Mouse (Mus musculus) intestine, embryonic 14.5 days (tissue): ENCODE measurements around the gene Khsrp. TPM values are rescaled to one million over a fixed set of nuclear protein-coding genes. Genes with fewer than 3 reads are reported as not detected.
A peak's percentile ranks its signal among the peaks of the same experiment; 100 is the strongest.

ENCODE experiments used
- ATAC-seq: fragments of 200-750 bp; cut with Nextera tagmentation; replicated peaks from 2 replicates; pipeline ENCODE4 v1.8.0; 2017; ENCODE audit warnings: low read depth, moderate number of reproducible peaks, moderate TSS enrichment, moderate library complexity; ENCODE audit not compliant: low FRiP score, low TSS enrichment
- DNase-seq: peaks from one replicate; pipeline ENCODE4 v3.0.0-alpha.2; 2018; ENCODE audit warnings: low spot score
- H3K27ac ChIP-seq: fragments of 300-500 bp; sonication (generic); 2 replicates; pipeline ENCODE4 v1.5.1; 2014; ENCODE audit warnings: low read depth, mild to moderate bottlenecking, control low read depth
- H3K27me3 ChIP-seq: fragments of 300-500 bp; sonication (generic); replicated peaks from 2 replicates; pipeline ENCODE4 v1.6.1; 2014; ENCODE audit warnings: low read length, control low read depth; ENCODE audit not compliant: control insufficient read depth, insufficient read depth
- H3K36me3 ChIP-seq: fragments of 300-500 bp; sonication (generic); 2 replicates; pipeline ENCODE4 v1.6.1; 2014; ENCODE audit warnings: low read length, control low read depth; ENCODE audit not compliant: control insufficient read depth, insufficient read depth
- H3K4me1 ChIP-seq: fragments of 300-500 bp; sonication (generic); replicated peaks from 2 replicates; pipeline ENCODE4 v1.6.1; 2014; ENCODE audit warnings: low read length, control low read depth, mixed read lengths; ENCODE audit not compliant: control insufficient read depth, insufficient read depth
- H3K4me2 ChIP-seq: fragments of 300-500 bp; sonication (generic); 2 replicates; pipeline ENCODE4 v1.6.1; 2014; ENCODE audit warnings: low read length
- H3K4me3 ChIP-seq: fragments of 300-500 bp; sonication (generic); 2 replicates; pipeline ENCODE4 v1.5.1; 2014; ENCODE audit warnings: low read depth, low read length, control low read depth, mixed read lengths
- H3K9ac ChIP-seq: fragments of 300-500 bp; sonication (generic); 2 replicates; pipeline ENCODE4 v1.6.1; 2014; ENCODE audit warnings: mild to moderate bottlenecking, low read length
- H3K9me3 ChIP-seq: fragments of 300-500 bp; sonication (generic); 2 replicates; pipeline ENCODE4 v1.6.1; 2016; ENCODE audit warnings: low read length, control low read depth; ENCODE audit not compliant: control insufficient read depth
- WGBS: fragments of 180-500 bp; shearing (Covaris S2); extraction: QIAGEN DNeasy Blood & Tissue Kit; methylation state at CpG from one replicate; pipeline ENCODE4 v1.1.7; 2014; 5-methylcytosine and 5-hydroxymethylcytosine counted together
- polyA plus RNA-seq: library from polyadenylated mRNA; unstranded; fragments of >200 nt; fragmentation: Nextera tagmentation; extraction: Ambion mirVana; gene quantifications from 2 replicates; pipeline ENCODE4 v1.2.1, GENCODE M21; 2014

Gene Khsrp
- polyA plus RNA-seq, 1 experiment from 2014 or later: 59.1 TPM

- no peaks in the 10 kb centered on the region for H3K9me3 ChIP-seq
- no peak overlapping the region for H3K27ac ChIP-seq
- H3K27me3 ChIP-seq: no peaks in the 10 kb centered on the region
- DNase-seq: no peak
- peaks cover 6% of the 10 kb centered on the region for H3K4me1 ChIP-seq
- H3K36me3 ChIP-seq: peaks cover 52% of the 10 kb centered on the region
- WGBS: 93% methylated on average over 9 of the region's 9 CpGs
- no peak overlapping the region for H3K9ac ChIP-seq
- H3K4me3 ChIP-seq: no peak overlapping the region
- no peak for ATAC-seq
- no peak overlapping the region for H3K4me2 ChIP-seq
Measured at GRCm38 (mm10) chr17:56999414-56999813, 31.9 kb downstream of the Khsrp start.

- Histone ChIP-seq H3K36me3 (peaks cover 54% of the 10 kb centered on the region), H3K4me2 (peak within 1 kb of the TSS; percentile 65), H3K9ac (peak within 1 kb of the TSS; percentile 59), H3K27ac (peak within 1 kb of the TSS; percentile 40; the same call in 1 of the 2 replicates), H3K27me3 (no peaks in the 10 kb centered on the region), H3K9me3 (no peaks in the 10 kb centered on the region), H3K4me1 (peaks cover 6% of the 10 kb centered on the region), H3K4me3 (peak within 1 kb of the TSS; percentile 76)
- ATAC-seq: peak; percentile 99
- peak; percentile 94 for DNase-seq
- under 1% methylated on average over 38 of the region's 38 CpGs for whole genome bisulfite sequencing
Measured at GRCm38 (mm10) chr17:56997029-56997667, 34.2 kb downstream of the Khsrp start, which contains the start of gene Alkbh7. Gene Alkbh7 (plus strand): TSS chr17:56997339.

- DNase-seq: no peak
- H3K9ac ChIP-seq: no peak overlapping the region
- H3K27ac ChIP-seq: no peak overlapping the region
- peaks cover 6% of the 10 kb centered on the region for H3K4me1 ChIP-seq
- H3K9me3 ChIP-seq: no peaks in the 10 kb centered on the region
- 0 out of 2 replicates have a peak, but pooled peaks have one; percentile 2 for ATAC-seq
- H3K4me3 ChIP-seq: 0 out of 2 replicates have a peak overlapping the region, but pooled peaks have one; percentile 76
- H3K27me3 ChIP-seq: no peaks in the 10 kb centered on the region
- peaks cover 61% of the 10 kb centered on the region for H3K36me3 ChIP-seq
- whole genome bisulfite sequencing: 73% methylated on average over 2 of the region's 2 CpGs
- H3K4me2 ChIP-seq: peak overlapping the region; percentile 65
Measured at GRCm38 (mm10) chr17:56996506-56996905, 34.8 kb downstream of the Khsrp start.

- Histone ChIP-seq H3K4me1 (peaks cover 12% of the 10 kb centered on the region), H3K27me3 (no peaks in the 10 kb centered on the region), H3K4me3 (no peak overlapping the region), H3K36me3 (peaks cover 61% of the 10 kb centered on the region), H3K4me2 (no peak overlapping the region), H3K9me3 (no peaks in the 10 kb centered on the region), H3K9ac (no peak overlapping the region), H3K27ac (no peak overlapping the region)
- ATAC-seq (no peak), DNase-seq (no peak)
- WGBS: 87% methylated on average over 8 of the region's 8 CpGs
Measured at GRCm38 (mm10) chr17:56995046-56995445, 36.3 kb downstream of the Khsrp start.

- DNase-seq (no peak), ATAC-seq (no peak)
- no peak overlapping the region for H3K27ac ChIP-seq
- H3K9ac ChIP-seq: peak overlapping the region; percentile 83
- no peaks in the 10 kb centered on the region for H3K9me3 ChIP-seq
- 77% methylated on average over 2 of the region's 2 CpGs for WGBS
- H3K36me3 ChIP-seq: peaks cover 45% of the 10 kb centered on the region
- H3K27me3 ChIP-seq: no peaks in the 10 kb centered on the region
- peak overlapping the region; percentile 76 for H3K4me2 ChIP-seq
- H3K4me1 ChIP-seq: peaks cover 6% of the 10 kb centered on the region
- H3K4me3 ChIP-seq: peak overlapping the region; percentile 93
Measured at GRCm38 (mm10) chr17:56990966-56991365, 40.4 kb downstream of the Khsrp start.

- ATAC-seq: peak; percentile 95
- Histone ChIP-seq H3K27me3 (no peaks in the 10 kb centered on the region), H3K4me1 (peaks cover 6% of the 10 kb centered on the region), H3K4me3 (peak within 1 kb of the TSS; percentile 93), H3K27ac (peak within 1 kb of the TSS; percentile 60; the same call in 1 of the 2 replicates), H3K9me3 (no peaks in the 10 kb centered on the region), H3K4me2 (peak within 1 kb of the TSS; percentile 76), H3K9ac (peak within 1 kb of the TSS; percentile 83), H3K36me3 (peaks cover 37% of the 10 kb centered on the region)
- peak; percentile 97 for DNase-seq
- under 1% methylated on average over 52 of the region's 52 CpGs for WGBS
Measured at GRCm38 (mm10) chr17:56990115-56990746, 41.1 kb downstream of the Khsrp start, which contains the start of gene Clpp. Gene Clpp (plus strand): TSS chr17:56990305.

- H3K4me1 ChIP-seq: peaks cover 6% of the 10 kb centered on the region
- no peaks in the 10 kb centered on the region for H3K9me3 ChIP-seq
- H3K9ac ChIP-seq: peak overlapping the region; percentile 83
- 4% methylated on average over 25 of the region's 25 CpGs for WGBS
- ATAC-seq (peak; percentile 90), DNase-seq (peak; percentile 65)
- peak overlapping the region; percentile 93 for H3K4me3 ChIP-seq
- peak overlapping the region; percentile 60; the same call in 1 of the 2 replicates for H3K27ac ChIP-seq
- H3K4me2 ChIP-seq: peak overlapping the region; percentile 76
- H3K27me3 ChIP-seq: no peaks in the 10 kb centered on the region
- H3K36me3 ChIP-seq: peaks cover 31% of the 10 kb centered on the region
Measured at GRCm38 (mm10) chr17:56989467-56990114, 41.7 kb downstream of the Khsrp start.

- H3K27me3 ChIP-seq: no peaks in the 10 kb centered on the region
- H3K9ac ChIP-seq: peak overlapping the region; percentile 83; the same call in 1 of the 2 replicates
- H3K4me2 ChIP-seq: peak overlapping the region; percentile 76
- H3K36me3 ChIP-seq: peaks cover 25% of the 10 kb centered on the region
- H3K9me3 ChIP-seq: no peaks in the 10 kb centered on the region
- no peak overlapping the region for H3K27ac ChIP-seq
- no peak for DNase-seq
- ATAC-seq: no peak
- H3K4me3 ChIP-seq: peak overlapping the region; percentile 93
- 76% methylated on average over 7 of the region's 7 CpGs for WGBS
- peaks cover 6% of the 10 kb centered on the region for H3K4me1 ChIP-seq
Measured at GRCm38 (mm10) chr17:56988921-56989430, 42.3 kb downstream of the Khsrp start.
